Mouse (Mus musculus): ENCODE measurements around the gene Lclat1.

DNA sequence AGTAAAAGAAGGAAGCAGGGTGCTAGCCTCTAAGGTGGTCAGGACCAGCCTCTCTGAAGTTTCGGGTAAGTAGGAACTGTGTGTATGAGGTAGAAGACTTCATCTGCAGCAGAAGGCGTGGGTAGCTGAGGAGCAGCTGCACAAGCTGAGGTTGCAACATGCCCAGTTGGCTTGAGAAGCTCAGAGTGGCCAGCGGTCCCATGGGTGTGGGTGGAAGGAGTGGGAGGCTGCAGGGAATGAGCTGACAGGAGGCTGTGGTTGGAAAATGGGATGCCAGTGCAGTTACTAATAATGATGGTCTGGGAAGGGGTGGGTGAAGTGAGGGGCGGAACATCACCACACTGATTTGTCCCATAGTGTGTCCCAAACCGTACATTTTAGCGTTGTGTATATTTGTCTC, 86.8 kb downstream of the Lclat1 start:
- TF ChIP-seq POLR2A (IDR thresholded peaks at IDR 0.05; ENCODE audit: borderline replicate concordance, extremely low read depth, insufficient read depth, insufficient read length, poor library complexity, severe bottlenecking), result no peak
- TF ChIP-seq CTCF (IDR thresholded peaks at IDR 0.05; ENCODE audit: borderline replicate concordance, extremely low read depth, insufficient read depth, insufficient read length), result no peak
